In the genomic region with DNA sequence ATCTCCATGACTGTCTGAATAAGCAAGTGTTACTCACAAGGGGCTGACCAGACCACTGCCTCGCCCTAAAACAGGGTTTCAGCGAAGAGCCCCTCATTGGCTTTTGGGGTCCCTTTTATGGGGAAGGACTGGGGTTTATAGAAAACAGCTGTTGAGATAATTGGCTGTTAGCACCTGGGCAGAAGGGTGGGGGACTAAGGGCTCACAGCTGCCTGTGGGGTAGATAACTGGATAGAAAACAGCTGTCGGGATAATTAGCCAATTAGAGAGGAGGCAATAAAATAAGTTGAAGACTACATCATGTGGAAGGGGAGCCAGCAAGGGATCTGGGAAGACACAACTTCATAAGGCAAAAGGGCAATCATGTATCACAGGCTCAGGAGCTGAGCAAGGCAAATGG, we compare ENCODE assay signal across 17 mouse cellular contexts. TPM values are rescaled to one million over a fixed set of nuclear protein-coding genes. Genes with fewer than 3 reads are reported as not detected.
DNase-seq lines count a peak whose midpoint lies in the region; ATAC-seq and TF ChIP-seq lines count a peak whose summit lies in the region.
"Had no signal": no experiment of that assay in that cellular context is flagged by ENCODE, and none has a peak within 500 bp of the region (broad histone marks: within the 10 kb centered on the region; RNA-seq: fewer than 3 reads in every experiment).

No protein-coding gene starts in this region.

- no peak for TF ChIP-seq POLR2A in spleen, adult 2 months (IDR thresholded peaks at IDR 0.05; ENCODE audit: low read depth, low read length)

- no peak for ATAC-seq in forebrain, embryonic 14.5 days
- ATAC-seq in limb, embryonic 13.5 days (ENCODE audit: low FRiP score, low read depth) = no peak
- ATAC-seq in intestine, embryonic 15.5 days = no peak
- ATAC-seq: lung, postnatal 0 days; midbrain, embryonic 16.5 days had no signal

- no peaks in the 10 kb centered on the region for H3K36me3 ChIP-seq in forebrain, embryonic 10.5 days (replicated peaks)
- no peaks in the 10 kb centered on the region for H3K36me3 ChIP-seq in forebrain, embryonic 14.5 days (ENCODE audit: control insufficient read depth, insufficient read depth, low read length)
- H3K36me3 ChIP-seq in spleen, adult 2 months (ENCODE audit: control insufficient read depth, insufficient read depth, low read length) = no peaks in the 10 kb centered on the region
- no peaks in the 10 kb centered on the region for H3K36me3 ChIP-seq in limb, embryonic 13.5 days
- no peaks in the 10 kb centered on the region for H3K36me3 ChIP-seq in intestine, embryonic 15.5 days
- H3K36me3 ChIP-seq: embryonic facial prominence, embryonic 13.5 days; forebrain, embryonic 12.5 days; hindbrain, embryonic 12.5 days had no signal

- no peak overlapping the region for H3K4me2 ChIP-seq in forebrain, embryonic 14.5 days (ENCODE audit: low read length)
- H3K4me2 ChIP-seq in limb, embryonic 13.5 days (replicated peaks) = peak overlapping the region; percentile 19; the same call in 1 of the 2 replicates
- H3K4me2 ChIP-seq in intestine, embryonic 15.5 days (replicated peaks) = no peak overlapping the region
- H3K4me2 ChIP-seq: embryonic facial prominence, embryonic 13.5 days; forebrain, embryonic 12.5 days; hindbrain, embryonic 12.5 days had no signal

- no peak overlapping the region for H3K9ac ChIP-seq in forebrain, embryonic 14.5 days (ENCODE audit: low read length)
- H3K9ac ChIP-seq in limb, embryonic 13.5 days = no peak overlapping the region
- H3K9ac ChIP-seq in intestine, embryonic 15.5 days = no peak overlapping the region
- H3K9ac ChIP-seq: embryonic facial prominence, embryonic 13.5 days; forebrain, embryonic 12.5 days; hindbrain, embryonic 12.5 days had no signal

- no peak for TF ChIP-seq CTCF in spleen, adult 2 months (IDR thresholded peaks at IDR 0.05; ENCODE audit: extremely low read depth, insufficient read depth, insufficient read length, insufficient replicate concordance)

- H3K4me1 ChIP-seq in forebrain, embryonic 10.5 days = peaks cover 47% of the 10 kb centered on the region
- H3K4me1 ChIP-seq in forebrain, embryonic 14.5 days (ENCODE audit: control insufficient read depth, insufficient read depth, low read length) = peaks cover 4% of the 10 kb centered on the region; the same call in 1 of the 2 replicates
- no peaks in the 10 kb centered on the region for H3K4me1 ChIP-seq in spleen, adult 2 months (ENCODE audit: control insufficient read depth, insufficient read depth, insufficient read length)
- H3K4me1 ChIP-seq in limb, embryonic 13.5 days = peaks cover 38% of the 10 kb centered on the region
- H3K4me1 ChIP-seq in intestine, embryonic 15.5 days (replicated peaks) = peaks cover 9% of the 10 kb centered on the region; the same call in 1 of the 2 replicates

- 73% methylated on average over 3 of the region's 3 CpGs for WGBS in forebrain, embryonic 10.5 days
- WGBS in forebrain, embryonic 14.5 days = 69% methylated on average over 3 of the region's 3 CpGs
- WGBS in spleen, adult 2 months = 72% methylated on average over 3 of the region's 3 CpGs
- 17% methylated on average over 3 of the region's 3 CpGs for WGBS in limb, embryonic 13.5 days
- 61% methylated on average over 3 of the region's 3 CpGs for WGBS in intestine, embryonic 15.5 days

- no peaks in the 10 kb centered on the region for H3K9me3 ChIP-seq in forebrain, embryonic 10.5 days
- no peaks in the 10 kb centered on the region for H3K9me3 ChIP-seq in forebrain, embryonic 14.5 days (replicated peaks; ENCODE audit: control insufficient read depth, low read length)
- no peaks in the 10 kb centered on the region for H3K9me3 ChIP-seq in limb, embryonic 13.5 days
- no peaks in the 10 kb centered on the region for H3K9me3 ChIP-seq in intestine, embryonic 15.5 days
- H3K9me3 ChIP-seq: embryonic facial prominence, embryonic 13.5 days; forebrain, embryonic 12.5 days; hindbrain, embryonic 12.5 days had no signal

- H3K27me3 ChIP-seq in forebrain, embryonic 10.5 days (ENCODE audit: poor library complexity, severe bottlenecking) = no peaks in the 10 kb centered on the region
- no peaks in the 10 kb centered on the region for H3K27me3 ChIP-seq in forebrain, embryonic 14.5 days (replicated peaks; ENCODE audit: control insufficient read depth, insufficient read depth, low read length)
- H3K27me3 ChIP-seq in spleen, adult 2 months (ENCODE audit: control insufficient read depth, insufficient read depth, low read length) = no peaks in the 10 kb centered on the region
- peaks cover 5% of the 10 kb centered on the region; the same call in 1 of the 2 replicates for H3K27me3 ChIP-seq in limb, embryonic 13.5 days
- H3K27me3 ChIP-seq in intestine, embryonic 15.5 days (replicated peaks) = no peaks in the 10 kb centered on the region
- H3K27me3 ChIP-seq: embryonic facial prominence, embryonic 13.5 days; forebrain, embryonic 12.5 days; hindbrain, embryonic 12.5 days had no signal

- peak overlapping the region; percentile 71 for H3K27ac ChIP-seq in forebrain, embryonic 10.5 days
- no peak overlapping the region for H3K27ac ChIP-seq in forebrain, embryonic 14.5 days (ENCODE audit: low read depth, low read length)
- H3K27ac ChIP-seq in spleen, adult 2 months (ENCODE audit: insufficient read depth, low read length) = peak overlapping the region; percentile 43
- H3K27ac ChIP-seq in limb, embryonic 13.5 days = no peak overlapping the region
- H3K27ac ChIP-seq in intestine, embryonic 15.5 days = no peak overlapping the region
- H3K27ac ChIP-seq: embryonic facial prominence, embryonic 13.5 days; forebrain, embryonic 12.5 days; hindbrain, embryonic 12.5 days had no signal

- H3K4me3 ChIP-seq in forebrain, embryonic 10.5 days = no peak overlapping the region
- no peak overlapping the region for H3K4me3 ChIP-seq in forebrain, embryonic 14.5 days (ENCODE audit: low read depth, low read length)
- no peak overlapping the region for H3K4me3 ChIP-seq in spleen, adult 2 months (ENCODE audit: extremely low read depth, insufficient read depth, insufficient read length)
- H3K4me3 ChIP-seq in limb, embryonic 13.5 days = no peak overlapping the region
- H3K4me3 ChIP-seq in intestine, embryonic 15.5 days (replicated peaks) = no peak overlapping the region
- H3K4me3 ChIP-seq: embryonic facial prominence, embryonic 13.5 days; forebrain, embryonic 12.5 days; hindbrain, embryonic 12.5 days had no signal

- DNase-seq in forebrain, embryonic 10.5 days (ENCODE audit: extremely low spot score, low spot score) = no peak
- DNase-seq in forebrain, embryonic 14.5 days (ENCODE audit: low spot score) = no peak
- no peak for DNase-seq in spleen, adult 2 months (ENCODE audit: low read depth in 1 of 2, low spot score in 2 of 2)
- no peak for DNase-seq in spleen, postnatal 14 days (ENCODE audit: low spot score in 2 of 2)
- no peak for DNase-seq in thymus, adult 18-20 months
- DNase-seq in kidney, adult 9 months = no peak
- DNase-seq: cerebellum, postnatal 10 days; gastrocnemius, postnatal 25 days; heart, postnatal 10 days; thymus, postnatal 4 days had no signal

RNA-seq across cellular contexts. Expression of a gene that starts 4.4 kb away (rescaled TPM):
- 0.86 TPM in 1 of 2 replicates, not detected in the other for polyA plus RNA-seq in forebrain, embryonic 10.5 days (2016; fragmentation: Nextera tagmentation; extraction: Ambion mirVana)
- 0.85 TPM in 1 of 2 replicates, not detected in the other for polyA plus RNA-seq in forebrain, embryonic 14.5 days (2014; fragmentation: Nextera tagmentation; extraction: Ambion mirVana)
- polyA plus RNA-seq in spleen, adult 2 months (2012; rRNA removed) = not detected in 2 replicates
- polyA plus RNA-seq in limb, embryonic 13.5 days (2015; fragmentation: Nextera tagmentation; extraction: Ambion mirVana) = 0.73 TPM in 1 of 2 replicates, not detected in the other
- polyA plus RNA-seq in intestine, embryonic 15.5 days (2015; fragmentation: Nextera tagmentation; extraction: Ambion mirVana) = 1.0 and 1.3 TPM in 2 replicates
- polyA plus RNA-seq: embryonic facial prominence, embryonic 13.5 days; forebrain, embryonic 12.5 days; lung, postnatal 0 days; midbrain, embryonic 16.5 days had no signal

RNA-seq across cellular contexts. Expression of a gene that starts 5.6 kb away (rescaled TPM):
- 8.1 and 16.6 TPM in 2 replicates for polyA plus RNA-seq in forebrain, embryonic 10.5 days (2016; fragmentation: Nextera tagmentation; extraction: Ambion mirVana)
- polyA plus RNA-seq in forebrain, embryonic 14.5 days (2014; fragmentation: Nextera tagmentation; extraction: Ambion mirVana) = 23.1 and 35.7 TPM in 2 replicates
- polyA plus RNA-seq in spleen, adult 2 months (2012; rRNA removed) = 95.6 and 174 TPM in 2 replicates
- 19.0 and 30.4 TPM in 2 replicates for polyA plus RNA-seq in limb, embryonic 13.5 days (2015; fragmentation: Nextera tagmentation; extraction: Ambion mirVana)
- polyA plus RNA-seq in intestine, embryonic 15.5 days (2015; fragmentation: Nextera tagmentation; extraction: Ambion mirVana) = 17.7 and 20.5 TPM in 2 replicates

RNA-seq across cellular contexts. Expression of a gene that starts 10.8 kb away (rescaled TPM):
- 19.2 and 34.4 TPM in 2 replicates for polyA plus RNA-seq in forebrain, embryonic 10.5 days (2016; fragmentation: Nextera tagmentation; extraction: Ambion mirVana)
- polyA plus RNA-seq in forebrain, embryonic 14.5 days (2014; fragmentation: Nextera tagmentation; extraction: Ambion mirVana) = 58.1 and 74.2 TPM in 2 replicates
- polyA plus RNA-seq in spleen, adult 2 months (2012; rRNA removed) = 169 and 177 TPM in 2 replicates
- 46.2 and 48.0 TPM in 2 replicates for polyA plus RNA-seq in limb, embryonic 13.5 days (2015; fragmentation: Nextera tagmentation; extraction: Ambion mirVana)
- 39.6 and 41.9 TPM in 2 replicates for polyA plus RNA-seq in intestine, embryonic 15.5 days (2015; fragmentation: Nextera tagmentation; extraction: Ambion mirVana)

RNA-seq across cellular contexts. Expression of a gene that starts 12.0 kb away (rescaled TPM):
- 5.9 and 6.4 TPM in 2 replicates for polyA plus RNA-seq in forebrain, embryonic 10.5 days (2016; fragmentation: Nextera tagmentation; extraction: Ambion mirVana)
- polyA plus RNA-seq in forebrain, embryonic 14.5 days (2014; fragmentation: Nextera tagmentation; extraction: Ambion mirVana) = 5.2 and 9.1 TPM in 2 replicates
- polyA plus RNA-seq in spleen, adult 2 months (2012; rRNA removed) = 66.4 and 158 TPM in 2 replicates
- 8.8 and 10.5 TPM in 2 replicates for polyA plus RNA-seq in limb, embryonic 13.5 days (2015; fragmentation: Nextera tagmentation; extraction: Ambion mirVana)
- polyA plus RNA-seq in intestine, embryonic 15.5 days (2015; fragmentation: Nextera tagmentation; extraction: Ambion mirVana) = 5.8 and 6.5 TPM in 2 replicates

RNA-seq across cellular contexts. Expression of a gene that starts 12.2 kb away (rescaled TPM):
- 12.0 and 14.2 TPM in 2 replicates for polyA plus RNA-seq in forebrain, embryonic 10.5 days (2016; fragmentation: Nextera tagmentation; extraction: Ambion mirVana)
- 3.8 and 8.1 TPM in 2 replicates for polyA plus RNA-seq in forebrain, embryonic 14.5 days (2014; fragmentation: Nextera tagmentation; extraction: Ambion mirVana)
- 9.3 and 15.4 TPM in 2 replicates for polyA plus RNA-seq in spleen, adult 2 months (2012; rRNA removed)
- 15.5 and 16.9 TPM in 2 replicates for polyA plus RNA-seq in limb, embryonic 13.5 days (2015; fragmentation: Nextera tagmentation; extraction: Ambion mirVana)
- polyA plus RNA-seq in intestine, embryonic 15.5 days (2015; fragmentation: Nextera tagmentation; extraction: Ambion mirVana) = 10.7 and 10.9 TPM in 2 replicates

Comparison
In these comparisons a context has a peak if more than half of its experiments do, and no peak if none do; other contexts are left out.
1. H3K27ac ChIP-seq: peak in forebrain, embryonic 10.5 days (single experiment) and spleen, adult 2 months (single experiment); none in forebrain, embryonic 14.5 days (single experiment), limb, embryonic 13.5 days (single experiment) and intestine, embryonic 15.5 days (single experiment).